Comparison of ENCODE assay signal across 8 mouse cellular contexts in the genomic region with DNA sequence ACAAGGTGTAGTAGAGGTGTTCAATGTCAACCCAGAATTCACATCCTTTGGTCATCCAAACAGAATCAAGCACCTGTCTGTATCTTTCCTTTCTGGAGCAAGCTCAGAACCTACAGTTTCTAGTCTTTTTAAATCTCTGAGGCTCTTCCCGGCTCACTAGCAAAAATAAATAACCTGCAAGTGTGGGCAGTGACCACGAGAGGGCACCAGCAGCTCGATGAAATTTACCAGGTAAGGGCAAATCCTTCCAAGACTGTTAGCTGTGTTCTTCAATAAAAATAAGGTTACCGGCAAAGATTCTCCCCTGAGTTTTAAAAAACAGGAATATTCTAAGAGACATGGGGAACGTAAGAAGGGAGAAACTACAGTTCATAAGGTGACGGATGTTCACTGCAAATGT. TPM values are rescaled to one million over a fixed set of nuclear protein-coding genes. Genes with fewer than 3 reads are reported as not detected.
DNase-seq lines count a peak whose midpoint lies in the region; ATAC-seq and TF ChIP-seq lines count a peak whose summit lies in the region.
"Had no signal": no experiment of that assay in that cellular context is flagged by ENCODE, and none has a peak within 500 bp of the region (broad histone marks: within the 10 kb centered on the region; RNA-seq: fewer than 3 reads in every experiment).

No protein-coding gene starts in this region.

- H3K27ac ChIP-seq in ES-E14 (ENCODE audit: insufficient read depth, low read depth, low read length, poor library complexity, severe bottlenecking): no peak overlapping the region
- H3K27ac ChIP-seq: liver, embryonic 15.5 days had no signal

- DNase-seq in ES-E14 (ENCODE audit: low read depth, low spot score): peak; percentile 63
- DNase-seq in adrenal gland, adult 8-10 months: peak; percentile 54
- DNase-seq in embryo, embryonic 10.5 days (ENCODE audit: low spot score): peak; percentile 83
- peak; percentile 65 for DNase-seq in layer of hippocampus, adult 11-12 months (ENCODE audit: low spot score)
- peak; percentile 75 for DNase-seq in lung, postnatal 25 days (ENCODE audit: low spot score)
- peak; percentile 72 for DNase-seq in right cerebral cortex, postnatal 4 days

- in situ Hi-C loops in ES-E14 (cut with MboI; ENCODE audit: low sequenced_read_pairs in 2 of 2, unreplicated experiment in 2 of 2): no loop called here

- H3K36me3 ChIP-seq in ES-E14 (ENCODE audit: control insufficient read depth, insufficient read depth, low read length, poor library complexity, severe bottlenecking): no peaks in the 10 kb centered on the region
- H3K36me3 ChIP-seq: liver, embryonic 15.5 days had no signal

- ATAC-seq in granulocyte monocyte progenitor cell, adult 5-6 weeks (replicated peaks; ENCODE audit: poor library complexity, severe bottlenecking): peak; percentile 65

- H3K4me3 ChIP-seq in ES-E14 (ENCODE audit: insufficient read depth in 1 of 2, low read depth in 1 of 2, low read length in 2 of 2, poor library complexity in 1 of 2, severe bottlenecking in 1 of 2): no peak overlapping the region
- H3K4me3 ChIP-seq: liver, embryonic 15.5 days had no signal

- no peaks in the 10 kb centered on the region for H3K4me1 ChIP-seq in ES-E14 (ENCODE audit: control insufficient read depth in 2 of 2, insufficient read depth in 2 of 2, low read length in 2 of 2, poor library complexity in 1 of 2)
- H3K4me1 ChIP-seq: liver, embryonic 15.5 days had no signal

- no peak overlapping the region for H3K9ac ChIP-seq in ES-E14 (ENCODE audit: insufficient read depth, low read depth, low read length, poor library complexity, severe bottlenecking)
- H3K9ac ChIP-seq: liver, embryonic 15.5 days had no signal

- no peaks in the 10 kb centered on the region for H3K9me3 ChIP-seq in ES-E14 (ENCODE audit: control insufficient read depth, insufficient read depth, low read depth, low read length)
- H3K9me3 ChIP-seq: liver, embryonic 15.5 days had no signal

TF ChIP-seq in ES-E14, 5 proteins besides CTCF, POLR2A, EP300 and RAD21:
- no peak for TF ChIP-seq HCFC1 (IDR thresholded peaks at IDR 0.05; ENCODE audit: borderline replicate concordance, insufficient read depth, low read length)
- TF ChIP-seq ZC3H11A (IDR thresholded peaks at IDR 0.05; ENCODE audit: borderline replicate concordance, low read depth, low read length): peak; percentile 80
TF ChIP-seq in ES-E14: peak in this region for 1.

RNA-seq across cellular contexts. Expression of a gene that starts 7.9 kb away (rescaled TPM):
- total RNA-seq in ES-E14 (2012; rRNA removed): 15.8 and 17.1 TPM in 2 replicates
- 10 to 100 TPM; 56.5 to 57.4 (median 56.7) TPM for total RNA-seq in adrenal gland, adult 8-10 months (2022)
- 60.9 and 70.6 TPM in 2 replicates for total RNA-seq in granulocyte monocyte progenitor cell, adult 5-6 weeks (2014; fragmentation: Nextera tagmentation)
- 42.5 and 47.1 TPM in 2 replicates for total RNA-seq in granulocyte monocyte progenitor cell, adult 5-6 weeks (2017)

RNA-seq across cellular contexts. Expression of a gene that starts 39.0 kb away (rescaled TPM):
- 30.9 and 43.2 TPM in 2 replicates for total RNA-seq in ES-E14 (2012; rRNA removed)
- 10 to 100 TPM; 40.3 to 48.9 (median 42.9) TPM for total RNA-seq in adrenal gland, adult 8-10 months (2022)
- 13.3 and 15.2 TPM in 2 replicates for total RNA-seq in granulocyte monocyte progenitor cell, adult 5-6 weeks (2014; fragmentation: Nextera tagmentation)
- 13.0 and 23.7 TPM in 2 replicates for total RNA-seq in granulocyte monocyte progenitor cell, adult 5-6 weeks (2017)
